Mouse (Mus musculus) spleen, postnatal 4 days (tissue): ENCODE measurements around the gene Vmn2r97.
"Not testable (repeated sequence)": the region's sequence is repeated elsewhere in the genome, so short reads cannot be mapped to it uniquely, and the experiment has no call there.

ENCODE experiments used
- DNase-seq, 2 experiments: peaks; one replicate each; pipeline ENCODE4 v3.0.0; 2022; ENCODE audit warnings: low spot score in 2 of 2

Gene Vmn2r97

GRCm38 (mm10) chr17:18914000-18914399 is at the start of gene Vmn2r97:
Vmn2r97 (plus strand) TSS chr17:18914300.
- DNase-seq: not testable (repeated sequence)

DNA sequence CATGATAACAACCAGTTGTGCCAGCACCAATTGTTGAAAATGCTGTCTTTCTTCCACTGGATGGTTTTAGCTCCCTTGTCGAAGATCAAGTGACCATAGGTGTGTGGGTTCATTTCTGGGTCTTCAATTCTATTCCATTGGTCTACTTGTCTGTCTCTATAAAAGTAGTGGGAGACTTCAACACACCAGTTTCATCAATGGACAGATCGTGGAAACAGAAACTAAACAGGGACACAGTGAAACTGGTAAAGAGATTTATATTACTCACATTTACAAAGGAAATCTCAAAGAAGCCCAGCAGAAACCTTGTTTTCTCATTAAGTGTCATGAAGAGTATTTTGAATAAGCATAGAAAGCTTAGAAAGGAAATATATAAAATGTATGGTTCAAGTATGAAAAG is 31.7 kb upstream of the Vmn2r97 start:
- DNase-seq: not testable (repeated sequence)

DNA sequence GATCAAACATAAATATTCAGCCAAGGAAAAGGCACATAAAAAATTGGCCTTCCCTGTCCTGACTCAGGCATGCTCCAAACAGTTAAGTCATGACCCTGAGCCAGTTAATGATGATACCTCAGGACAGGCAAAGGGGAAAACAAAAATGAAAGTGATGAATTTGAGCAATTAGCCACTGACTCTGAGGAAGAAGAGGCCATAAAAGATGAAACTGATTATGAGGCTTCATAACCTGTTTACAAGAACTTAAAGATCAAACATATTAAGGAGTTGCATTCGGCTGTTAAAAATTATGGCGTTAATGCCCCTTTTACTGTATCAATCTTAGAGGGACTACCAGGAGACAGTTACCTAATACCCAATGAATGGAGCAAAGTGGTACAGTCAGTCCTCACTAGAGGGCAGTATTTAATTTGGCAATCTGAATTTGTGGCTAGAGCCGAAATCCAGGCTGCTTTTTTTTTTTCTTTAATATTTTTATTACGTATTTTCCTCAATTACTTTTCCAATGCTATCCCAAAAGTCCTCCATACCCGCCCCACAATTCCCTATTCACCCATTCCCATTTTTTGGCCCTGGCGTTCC is 24.3 kb upstream of the Vmn2r97 start:
- DNase-seq: no peak

- not testable (repeated sequence) for DNase-seq
Measured at GRCm38 (mm10) chr17:18957800-18958199, 43.7 kb downstream of the Vmn2r97 start.

DNA sequence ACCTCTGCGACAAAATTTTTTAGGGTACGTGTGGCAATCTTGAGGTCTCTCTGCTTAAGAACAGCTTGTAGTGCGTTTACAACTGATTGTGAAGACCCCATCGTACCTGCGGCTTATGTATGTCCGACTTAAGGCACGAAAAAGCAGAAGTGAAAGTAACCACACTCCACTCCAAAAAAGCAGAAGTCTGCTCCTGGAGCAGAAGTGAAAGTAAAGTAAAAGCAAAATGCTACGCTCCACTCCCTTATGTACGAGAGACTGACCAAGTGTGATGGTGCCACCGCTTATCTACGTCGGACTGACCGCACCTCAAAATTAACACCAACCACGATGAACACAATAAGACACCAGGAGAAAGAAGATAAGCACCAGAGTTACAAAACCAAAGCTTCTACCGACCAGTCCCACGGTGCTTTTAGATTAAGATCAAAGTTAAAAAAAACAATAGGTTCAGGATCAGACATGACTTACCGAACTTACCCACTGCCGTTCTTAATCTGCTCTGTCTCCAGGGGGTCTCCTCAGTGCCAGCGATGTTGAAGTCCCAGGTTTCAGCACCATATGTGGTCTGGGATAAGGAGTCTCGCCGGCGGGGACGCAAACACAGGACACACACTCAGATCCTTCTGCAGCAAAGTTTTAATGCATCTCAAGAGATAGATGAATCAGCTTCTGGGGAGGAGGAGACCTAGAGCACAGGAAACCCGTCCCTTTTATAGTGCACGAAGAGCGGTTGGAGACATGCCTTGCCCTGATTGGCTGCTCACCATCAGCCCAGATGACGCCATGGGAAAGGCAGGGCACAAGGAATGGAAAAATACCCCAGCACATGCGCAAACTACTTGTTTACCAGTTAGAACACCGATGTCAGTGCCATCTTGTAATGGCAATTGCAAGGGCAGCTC is 54.5 kb downstream of the Vmn2r97 start:
- DNase-seq: no peak
